ENCODE assay signal across 18 mouse cellular contexts in the genomic region with DNA sequence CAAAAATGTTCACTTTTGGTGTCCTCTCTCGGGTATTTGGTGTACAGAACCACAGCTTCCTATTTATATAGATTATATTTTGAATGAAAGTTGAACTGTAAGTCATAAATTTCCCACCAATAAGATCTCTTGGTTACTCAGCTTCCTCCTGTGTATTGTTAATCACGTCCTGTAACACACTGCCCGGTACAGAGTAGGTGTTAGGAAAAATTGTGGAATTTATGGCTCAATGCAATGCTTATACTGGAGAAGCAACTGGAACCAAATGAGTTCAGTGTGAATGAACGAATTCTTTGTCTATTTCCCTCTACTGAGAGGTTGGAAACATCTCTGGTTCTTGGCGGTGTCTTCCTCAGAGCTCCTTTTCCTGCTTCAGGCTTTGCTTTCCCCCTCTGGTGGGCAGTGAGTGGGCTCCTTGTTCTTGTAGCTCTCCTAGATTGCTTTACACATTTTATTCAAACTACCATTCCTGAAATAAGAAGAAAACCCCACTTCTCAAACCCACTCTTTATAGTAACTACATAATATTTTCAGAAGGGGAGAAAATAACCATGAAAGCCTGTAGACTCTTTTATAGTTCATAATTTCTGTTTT.
"Had no signal": no experiment of that assay in that cellular context is flagged by ENCODE, and none has a peak within 500 bp of the region (broad histone marks: within the 10 kb centered on the region; RNA-seq: fewer than 3 reads in every experiment).

No protein-coding gene starts in this region.

- H3K4me3 ChIP-seq: midbrain, embryonic 10.5 days; midbrain, embryonic 12.5 days; myocyte; neural tube, embryonic 13.5 days; neural tube, embryonic 15.5 days had no signal

- DNase-seq: lung, adult 18-20 months; lung, embryonic 14.5 days; lung, postnatal 10 days; lung, postnatal 4 days; midbrain, embryonic 14.5 days; retina, postnatal 1 day; right cerebral cortex, postnatal 25 days; right cerebral cortex, postnatal 4 days; spleen, adult 18-20 months; thymus, adult 18-20 months; thymus, postnatal 14 days; thymus, postnatal 36 days had no signal

- H3K9ac ChIP-seq: lung, embryonic 14.5 days; midbrain, embryonic 12.5 days; neural tube, embryonic 13.5 days; neural tube, embryonic 15.5 days had no signal

- H3K27ac ChIP-seq: midbrain, embryonic 10.5 days; midbrain, embryonic 12.5 days; neural tube, embryonic 13.5 days; neural tube, embryonic 15.5 days had no signal

- H3K9me3 ChIP-seq: midbrain, embryonic 10.5 days; midbrain, embryonic 12.5 days; neural tube, embryonic 13.5 days; neural tube, embryonic 15.5 days had no signal

- H3K36me3 ChIP-seq: midbrain, embryonic 10.5 days; midbrain, embryonic 12.5 days; neural tube, embryonic 13.5 days; neural tube, embryonic 15.5 days had no signal

- H3K27me3 ChIP-seq: midbrain, embryonic 12.5 days; neural tube, embryonic 13.5 days; neural tube, embryonic 15.5 days had no signal

- H3K4me1 ChIP-seq: midbrain, embryonic 10.5 days; midbrain, embryonic 12.5 days; neural tube, embryonic 13.5 days; neural tube, embryonic 15.5 days had no signal

- ATAC-seq: midbrain, embryonic 16.5 days had no signal

- H3K4me2 ChIP-seq: lung, embryonic 14.5 days; midbrain, embryonic 12.5 days; neural tube, embryonic 13.5 days; neural tube, embryonic 15.5 days had no signal
